Mouse (Mus musculus) hindbrain, embryonic 12.5 days (tissue): ENCODE data around the gene Fth1. TPM values are rescaled to one million over a fixed set of nuclear protein-coding genes. Genes with fewer than 3 reads are reported as not detected.

Experiments
- ATAC-seq: fragments of 200-750 bp; cut with Nextera tagmentation; 2 replicates; pipeline ENCODE4 v1.8.0; 2017; ENCODE audit warnings: moderate TSS enrichment; ENCODE audit not compliant: low FRiP score
- H3K27ac ChIP-seq: fragments of 300-500 bp; sonication (generic); 2 replicates; pipeline ENCODE4 v1.5.1; 2016; ENCODE audit warnings: mild to moderate bottlenecking
- H3K27me3 ChIP-seq: fragments of 300-500 bp; sonication (generic); 2 replicates; pipeline ENCODE4 v1.6.1; 2016; ENCODE audit warnings: mild to moderate bottlenecking
- H3K36me3 ChIP-seq: fragments of 300-500 bp; sonication (generic); 2 replicates; pipeline ENCODE4 v1.6.1; 2016; ENCODE audit warnings: mild to moderate bottlenecking
- H3K4me1 ChIP-seq: fragments of 300-500 bp; sonication (generic); 2 replicates; pipeline ENCODE4 v1.6.1; 2016
- H3K4me2 ChIP-seq: fragments of 300-500 bp; sonication (generic); replicated peaks from 2 replicates; pipeline ENCODE4 v1.6.1; 2016; ENCODE audit warnings: mild to moderate bottlenecking
- H3K4me3 ChIP-seq: fragments of 300-500 bp; sonication (generic); 2 replicates; pipeline ENCODE4 v1.5.1; 2016; ENCODE audit warnings: mild to moderate bottlenecking
- H3K9ac ChIP-seq: fragments of 300-500 bp; sonication (generic); 2 replicates; pipeline ENCODE4 v1.6.1; 2016; ENCODE audit warnings: mild to moderate bottlenecking, moderate library complexity
- H3K9me3 ChIP-seq: fragments of 300-500 bp; sonication (generic); replicated peaks from 2 replicates; pipeline ENCODE4 v1.6.1; 2016; ENCODE audit warnings: mild to moderate bottlenecking
- WGBS: fragments of 180-500 bp; shearing (Covaris S2); methylation state at CpG from one replicate; pipeline ENCODE4 v1.1.7; 2016; 5-methylcytosine and 5-hydroxymethylcytosine counted together
- polyA plus RNA-seq: library from polyadenylated mRNA; unstranded; fragments of >200 nt; fragmentation: Nextera tagmentation; extraction: Ambion mirVana; gene quantifications from 2 replicates; pipeline ENCODE4 v1.2.1, GENCODE M21; 2016

Fth1 gene
- polyA plus RNA-seq, 1 experiment from 2014 or later: 1,581 TPM

- ATAC-seq: no peak
- H3K27ac ChIP-seq: no peak overlapping the region
- H3K36me3 ChIP-seq: peaks cover 24% of the 10 kb centered on the region
- 91% methylated on average over 6 of the region's 6 CpGs for WGBS
- H3K9me3 ChIP-seq: no peaks in the 10 kb centered on the region
- no peak overlapping the region for H3K9ac ChIP-seq
- no peak overlapping the region for H3K4me2 ChIP-seq
- H3K4me3 ChIP-seq: no peak overlapping the region
- H3K27me3 ChIP-seq: no peaks in the 10 kb centered on the region
- peaks cover 17% of the 10 kb centered on the region for H3K4me1 ChIP-seq
These were observed 4.9 kb downstream of the Fth1 start for GRCm38 (mm10) chr19:9985190-9985899.

DNA sequence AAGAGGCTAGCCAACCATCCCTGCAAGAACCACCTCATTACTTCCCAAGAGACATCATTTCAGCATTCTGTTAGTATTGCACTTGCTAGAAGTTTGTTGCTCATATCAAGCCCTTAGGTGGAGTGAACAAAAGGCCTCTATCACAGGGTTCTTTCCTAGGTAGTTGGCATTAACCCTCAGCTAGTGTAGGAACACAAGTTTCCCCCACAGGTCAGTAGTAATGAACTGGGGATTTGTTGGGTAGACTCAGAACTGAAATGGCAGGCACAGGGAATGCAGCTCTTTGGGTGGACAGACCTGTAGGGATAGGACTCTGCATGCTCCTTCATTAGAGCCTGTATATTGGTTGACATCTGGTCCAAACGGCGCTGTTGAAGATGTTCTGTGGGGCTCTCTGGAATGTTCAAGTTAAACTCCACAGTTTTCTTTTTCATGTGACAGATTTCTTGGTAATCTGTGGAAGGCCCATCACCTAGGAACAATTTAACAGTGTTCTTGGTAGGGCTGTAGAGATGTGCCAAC is 5.6 kb downstream of the Fth1 start:
- WGBS: 97% methylated on average over 2 of the region's 2 CpGs
- no peak for ATAC-seq

DNA sequence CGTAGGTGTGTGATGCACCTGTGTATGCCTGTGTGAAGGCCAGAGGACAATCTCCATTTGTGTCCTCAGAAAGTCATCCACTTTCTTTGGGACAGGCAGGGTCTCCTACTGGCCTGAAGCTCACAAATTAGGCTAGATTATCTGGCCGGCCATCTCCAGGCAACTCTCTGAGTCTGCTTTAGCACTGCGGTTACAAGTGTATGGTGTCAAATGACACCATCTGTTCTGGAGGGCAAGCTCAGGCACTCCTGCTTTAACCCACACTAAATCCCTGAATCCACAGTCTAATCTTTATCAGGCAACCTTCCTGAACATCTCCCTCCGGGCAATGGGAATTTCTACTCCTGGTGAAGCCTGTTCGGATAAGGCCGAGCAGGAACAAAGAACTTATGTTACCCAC is 6.8 kb downstream of the Fth1 start:
- Histone ChIP-seq H3K4me3 (no peak overlapping the region), H3K4me1 (peaks cover 10% of the 10 kb centered on the region), H3K4me2 (no peak overlapping the region), H3K9me3 (no peaks in the 10 kb centered on the region), H3K9ac (no peak overlapping the region), H3K27me3 (no peaks in the 10 kb centered on the region), H3K27ac (no peak overlapping the region), H3K36me3 (peaks cover 24% of the 10 kb centered on the region)
- WGBS: 58% methylated on average over 6 of the region's 6 CpGs
- ATAC-seq: no peak

More for the DNA sequence above, 5.6 kb downstream of the Fth1 start:
- H3K9ac ChIP-seq: no peak overlapping the region
- H3K4me1 ChIP-seq: peaks cover 17% of the 10 kb centered on the region
- H3K27ac ChIP-seq: no peak overlapping the region
- H3K4me2 ChIP-seq: no peak overlapping the region
- H3K9me3 ChIP-seq: no peaks in the 10 kb centered on the region
- H3K4me3 ChIP-seq: no peak overlapping the region
- H3K27me3 ChIP-seq: no peaks in the 10 kb centered on the region
- H3K36me3 ChIP-seq: peaks cover 24% of the 10 kb centered on the region

GRCm38 (mm10) chr19:9987593-9987992 is 7.2 kb downstream of the Fth1 start:
- Histone ChIP-seq H3K4me1 (peaks cover 10% of the 10 kb centered on the region), H3K9ac (no peak overlapping the region), H3K9me3 (no peaks in the 10 kb centered on the region), H3K27ac (no peak overlapping the region), H3K4me3 (no peak overlapping the region), H3K27me3 (no peaks in the 10 kb centered on the region; the same call in 1 of the 2 replicates), H3K36me3 (peaks cover 24% of the 10 kb centered on the region), H3K4me2 (no peak overlapping the region)
- ATAC-seq: no peak

- Histone ChIP-seq H3K36me3 (peaks cover 20% of the 10 kb centered on the region), H3K9ac (no peak overlapping the region), H3K9me3 (no peaks in the 10 kb centered on the region), H3K27me3 (no peaks in the 10 kb centered on the region; the same call in 1 of the 2 replicates), H3K27ac (no peak overlapping the region), H3K4me1 (peaks cover 6% of the 10 kb centered on the region), H3K4me3 (no peak overlapping the region), H3K4me2 (no peak overlapping the region)
- 72% methylated on average over 17 of the region's 17 CpGs for WGBS
- no peak for ATAC-seq
These were observed 8.9 kb downstream of the Fth1 start for GRCm38 (mm10) chr19:9989171-9989883.

- Histone ChIP-seq H3K4me1 (peaks cover 6% of the 10 kb centered on the region), H3K27ac (no peak overlapping the region), H3K27me3 (no peaks in the 10 kb centered on the region; the same call in 1 of the 2 replicates), H3K9ac (no peak overlapping the region), H3K4me3 (no peak overlapping the region), H3K4me2 (no peak overlapping the region), H3K9me3 (no peaks in the 10 kb centered on the region), H3K36me3 (peaks cover 14% of the 10 kb centered on the region)
- no peak for ATAC-seq
These were observed 9.5 kb downstream of the Fth1 start for GRCm38 (mm10) chr19:9989884-9990256.

DNA sequence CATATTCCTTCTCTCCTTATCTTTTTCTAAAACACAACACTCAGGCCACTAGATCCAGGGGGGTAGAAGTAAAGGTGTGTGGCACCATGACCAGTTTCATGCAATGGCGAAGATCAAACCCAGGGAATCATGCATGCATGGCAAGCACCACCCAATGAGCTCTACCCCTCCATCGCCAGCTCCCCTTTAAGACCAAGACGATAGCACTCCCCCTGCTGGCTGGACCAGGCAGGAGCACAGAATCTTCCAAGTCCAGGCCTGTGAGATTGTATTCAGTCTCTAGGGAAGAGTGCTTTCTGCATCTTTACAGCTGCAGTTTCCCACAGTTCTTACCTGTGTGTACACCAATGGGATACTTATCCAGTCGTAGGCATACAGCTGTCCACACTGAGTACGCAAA is 10.9 kb downstream of the Fth1 start:
- Histone ChIP-seq H3K36me3 (no peaks in the 10 kb centered on the region), H3K4me3 (no peak overlapping the region), H3K9ac (no peak overlapping the region), H3K27ac (no peak overlapping the region), H3K27me3 (no peaks in the 10 kb centered on the region; the same call in 1 of the 2 replicates), H3K4me1 (peaks cover 6% of the 10 kb centered on the region), H3K9me3 (no peaks in the 10 kb centered on the region), H3K4me2 (no peak overlapping the region)
- 23% methylated on average over 5 of the region's 5 CpGs for WGBS
- 0 out of 2 replicates have a peak, but pooled peaks have one; percentile 10 for ATAC-seq

DNA sequence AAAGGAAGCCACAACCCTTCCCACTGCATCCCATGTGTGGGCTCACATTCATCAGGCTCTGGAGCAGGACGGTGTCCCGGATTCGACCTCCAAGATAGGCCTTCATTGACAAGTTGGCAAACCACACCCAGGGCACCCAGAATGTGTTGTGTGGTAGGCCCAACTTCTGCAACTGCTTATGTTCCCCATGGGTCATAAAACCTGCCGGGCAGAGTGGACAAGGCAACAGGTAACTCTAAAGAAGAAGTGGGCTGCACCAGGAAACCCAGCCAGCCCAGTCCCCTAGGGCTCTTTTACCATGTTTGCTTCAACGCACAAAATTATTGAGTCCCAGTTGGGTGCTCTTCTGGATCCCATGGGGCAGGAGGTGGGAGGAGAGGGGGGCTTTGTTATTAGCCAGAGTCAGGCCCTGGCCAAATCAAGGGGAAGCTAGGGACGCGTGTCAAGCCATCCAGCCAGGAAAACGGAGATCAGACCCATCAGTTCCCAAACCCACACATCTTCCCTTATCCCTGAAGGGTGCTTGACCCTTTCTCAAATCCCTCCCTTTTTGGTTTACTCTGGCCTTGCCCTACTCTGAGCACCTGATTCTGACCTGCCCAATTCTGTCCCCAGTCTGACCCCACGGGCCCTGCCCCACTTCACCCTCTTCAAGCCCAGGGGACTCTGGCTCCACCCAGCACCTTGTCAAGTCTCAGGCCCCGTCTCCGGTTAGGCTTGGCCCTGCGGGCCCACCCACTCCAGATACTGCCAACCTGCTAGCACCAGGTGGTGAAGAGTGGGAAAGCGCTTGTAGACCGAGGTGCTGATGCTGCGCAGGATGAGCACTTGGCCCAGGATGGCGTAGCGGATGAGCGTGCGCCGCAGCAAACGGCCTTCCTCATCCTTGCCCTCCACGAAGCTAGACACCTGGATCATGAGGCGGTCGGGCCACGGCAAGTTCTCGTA is 11.9 kb downstream of the Fth1 start:
- Histone ChIP-seq H3K9me3 (no peaks in the 10 kb centered on the region), H3K36me3 (no peaks in the 10 kb centered on the region), H3K4me1 (peaks cover 6% of the 10 kb centered on the region), H3K4me3 (peak overlapping the region; percentile 24), H3K27ac (no peak overlapping the region), H3K4me2 (peak overlapping the region; percentile 50), H3K9ac (peak overlapping the region; percentile 2; the same call in 1 of the 2 replicates), H3K27me3 (no peaks in the 10 kb centered on the region; the same call in 1 of the 2 replicates)
- peak; percentile 56 for ATAC-seq
- WGBS: 43% methylated on average over 26 of the region's 26 CpGs

DNA sequence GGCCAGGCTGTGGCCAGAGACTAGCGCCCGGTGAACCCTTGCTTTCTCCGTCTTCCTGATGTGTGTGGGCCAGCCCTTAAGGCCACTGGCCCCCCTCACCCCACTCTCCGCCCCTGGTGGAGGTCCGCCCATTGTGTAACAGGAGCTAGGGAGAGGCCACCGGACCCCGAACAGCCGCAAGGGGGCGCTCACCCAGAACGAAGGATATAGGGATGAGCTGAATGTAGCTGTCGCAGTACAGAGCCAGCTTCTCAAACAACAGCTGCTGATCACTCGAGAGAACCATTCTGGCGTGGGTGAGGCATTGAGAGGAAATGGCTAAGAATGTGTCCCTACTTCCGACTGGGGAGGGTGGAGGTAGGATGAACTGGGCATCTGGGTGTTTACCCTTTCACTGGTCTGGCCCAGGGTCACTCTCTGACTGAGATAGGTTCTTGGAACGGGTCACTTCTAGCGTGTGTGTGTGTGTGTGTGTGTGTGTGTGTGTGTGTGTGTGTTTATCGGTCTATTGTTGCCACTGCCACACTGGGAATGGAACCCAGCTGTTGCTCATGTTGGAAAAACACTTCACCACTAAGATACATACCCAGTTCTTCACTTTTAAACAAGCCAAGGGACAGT is 12.7 kb downstream of the Fth1 start:
- H3K4me2 ChIP-seq: peak overlapping the region; percentile 50
- H3K9me3 ChIP-seq: no peaks in the 10 kb centered on the region
- peak overlapping the region; percentile 24 for H3K4me3 ChIP-seq
- 8% methylated on average over 17 of the region's 17 CpGs for WGBS
- no peak overlapping the region for H3K27ac ChIP-seq
- H3K36me3 ChIP-seq: no peaks in the 10 kb centered on the region
- H3K4me1 ChIP-seq: peaks cover 6% of the 10 kb centered on the region
- peak; percentile 90 for ATAC-seq
- H3K9ac ChIP-seq: peak overlapping the region; percentile 2
- H3K27me3 ChIP-seq: peaks cover 4% of the 10 kb centered on the region; the same call in 1 of the 2 replicates

GRCm38 (mm10) chr19:9997204-9998062 is 17.0 kb downstream of the Fth1 start:
- 76% methylated on average over 12 of the region's 12 CpGs for whole genome bisulfite sequencing
- no peak overlapping the region for H3K27ac ChIP-seq

DNA sequence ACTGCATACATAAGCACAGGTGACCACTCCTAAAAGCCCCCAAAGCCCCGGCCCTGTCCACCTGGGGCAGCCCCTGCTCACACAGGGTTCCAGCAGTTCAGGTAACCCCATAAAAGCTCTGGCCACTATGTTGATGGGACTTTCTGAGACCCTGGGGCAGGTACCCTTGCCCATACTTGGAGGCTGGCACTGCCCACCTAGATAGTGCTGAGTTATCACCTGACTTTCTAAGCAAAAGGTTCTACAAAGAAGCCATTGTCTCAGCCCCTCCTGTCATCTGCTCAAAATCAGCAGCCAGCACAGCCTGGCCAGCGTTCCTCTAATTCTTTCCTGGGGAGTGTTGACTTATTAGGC is 17.6 kb downstream of the Fth1 start:
- 70% methylated on average over 2 of the region's 2 CpGs for WGBS
- Histone ChIP-seq H3K27ac (no peak overlapping the region), H3K9ac (no peak overlapping the region), H3K4me2 (no peak overlapping the region), H3K4me1 (peaks cover 3% of the 10 kb centered on the region; the same call in 1 of the 2 replicates), H3K4me3 (no peak overlapping the region), H3K9me3 (no peaks in the 10 kb centered on the region), H3K27me3 (0 out of 2 replicates have a peak, but pooled peaks cover 4% of the 10 kb centered on the region), H3K36me3 (no peaks in the 10 kb centered on the region)
- ATAC-seq: no peak

More at GRCm38 (mm10) chr19:9997204-9998062, 17.0 kb downstream of the Fth1 start:
- Histone ChIP-seq H3K4me1 (peaks cover 6% of the 10 kb centered on the region), H3K36me3 (no peaks in the 10 kb centered on the region), H3K9me3 (no peaks in the 10 kb centered on the region), H3K4me2 (no peak overlapping the region), H3K9ac (no peak overlapping the region), H3K27me3 (peaks cover 4% of the 10 kb centered on the region; the same call in 1 of the 2 replicates), H3K4me3 (no peak overlapping the region)
- ATAC-seq: no peak
